ENCODE assay signal across 1 mouse cellular context in genomic region chr9:22402976-22403375, GRCm38 (mm10).
TF ChIP-seq lines count a peak whose summit lies in the region.

No protein-coding gene starts in this region.

TF ChIP-seq in MEL, 35 proteins besides CTCF, POLR2A, EP300 and RAD21 (continued from another document):
- TF ChIP-seq KAT2A (conservative IDR thresholded peaks at IDR 0.05; ENCODE audit: low read depth, low read length) (no peak), ZNF384 (IDR thresholded peaks at IDR 0.05; ENCODE audit: low read depth, low read length) (no peak), HCFC1 (IDR thresholded peaks at IDR 0.05; ENCODE audit: low read depth, low read length) (no peak), MAX (IDR thresholded peaks at IDR 0.05; ENCODE audit: low read length) (no peak), POLR2AphosphoS2 (IDR thresholded peaks at IDR 0.05; ENCODE audit: low read length) (no peak), CHD2 (IDR thresholded peaks at IDR 0.05; ENCODE audit: low read length) (no peak), SIN3A (IDR thresholded peaks at IDR 0.05; ENCODE audit: low read length) (peak; percentile 25; the same call in 1 of the 2 replicates), TAL1 (IDR thresholded peaks at IDR 0.05; ENCODE audit: low read length) (no peak), TCF12 (IDR thresholded peaks at IDR 0.05; ENCODE audit: low read depth, low read length) (peak; percentile 71; the same call in 1 of the 2 replicates), JUND (IDR thresholded peaks at IDR 0.05; ENCODE audit: low read depth, low read length) (no peak), E2F4 (IDR thresholded peaks at IDR 0.05; ENCODE audit: borderline replicate concordance, low read depth, low read length) (no peak), ZMIZ1 (IDR thresholded peaks at IDR 0.05; ENCODE audit: low read depth, low read length) (no peak), ZC3H11A (IDR thresholded peaks at IDR 0.05; ENCODE audit: low read depth, low read length) (no peak), MXI1 (IDR thresholded peaks at IDR 0.05; ENCODE audit: low read depth, low read length) (no peak)
